Mouse (Mus musculus) intestine, embryonic 15.5 days (tissue): ENCODE measurements at regions not wholly inside any gene's neighbourhood (a gene's known extent, or its start where the extent isn't known, plus 50 kb on each side); places are given as distances from the start of the nearest gene placed in this dataset.

Experiments used
- ATAC-seq: fragments of 200-750 bp; cut with Nextera tagmentation; 2 replicates; pipeline ENCODE4 v1.8.0; 2017; ENCODE audit warnings: moderate TSS enrichment, moderate library complexity
- H3K27ac ChIP-seq: fragments of 300-500 bp; sonication (generic); 2 replicates; pipeline ENCODE4 v1.5.1; 2015; ENCODE audit warnings: mild to moderate bottlenecking, inconsistent platforms
- H3K27me3 ChIP-seq: fragments of 300-500 bp; sonication (generic); replicated peaks from 2 replicates; pipeline ENCODE4 v1.6.1; 2015; ENCODE audit warnings: inconsistent platforms
- H3K36me3 ChIP-seq: fragments of 300-500 bp; sonication (generic); 2 replicates; pipeline ENCODE4 v1.6.1; 2015; ENCODE audit warnings: inconsistent platforms
- H3K4me1 ChIP-seq: fragments of 300-500 bp; sonication (generic); replicated peaks from 2 replicates; pipeline ENCODE4 v1.6.1; 2015; ENCODE audit warnings: inconsistent platforms
- H3K4me2 ChIP-seq: fragments of 300-500 bp; sonication (generic); replicated peaks from 2 replicates; pipeline ENCODE4 v1.6.1; 2015; ENCODE audit warnings: mild to moderate bottlenecking, inconsistent platforms
- H3K4me3 ChIP-seq: fragments of 300-500 bp; sonication (generic); replicated peaks from 2 replicates; pipeline ENCODE4 v1.5.1; 2015; ENCODE audit warnings: inconsistent platforms
- H3K9ac ChIP-seq: fragments of 300-500 bp; sonication (generic); 2 replicates; pipeline ENCODE4 v1.6.1; 2015; ENCODE audit warnings: inconsistent platforms
- H3K9me3 ChIP-seq: fragments of 300-500 bp; sonication (generic); 2 replicates; pipeline ENCODE4 v1.6.1; 2016; ENCODE audit warnings: inconsistent platforms
- WGBS: fragments of 180-500 bp; shearing (Covaris S2); methylation state at CpG from one replicate; pipeline ENCODE4 v1.1.7; 2015; 5-methylcytosine and 5-hydroxymethylcytosine counted together

DNA sequence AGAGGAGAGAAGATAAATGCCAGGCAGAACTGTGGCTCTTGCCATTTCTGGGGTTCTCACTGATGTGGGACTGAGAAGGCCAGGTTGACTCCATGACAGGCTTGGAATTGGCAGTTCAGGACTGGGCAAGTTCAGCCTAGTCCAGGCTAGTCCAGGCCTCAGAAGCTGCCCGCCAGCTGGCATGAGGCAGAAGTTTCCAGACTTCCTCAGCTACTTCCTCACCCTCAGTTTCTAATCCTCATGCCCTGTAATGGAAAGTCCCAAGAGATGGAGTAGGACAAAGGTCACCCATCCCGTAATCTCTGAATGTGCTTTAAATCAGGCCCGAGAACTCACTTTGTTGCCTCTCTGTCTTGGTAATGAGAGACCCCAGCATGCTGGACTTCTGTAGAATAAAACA is 58.6 kb upstream of the Prok2 start:
- H3K9ac ChIP-seq = no peak overlapping the region
- no peaks in the 10 kb centered on the region for H3K36me3 ChIP-seq
- no peak for ATAC-seq
- no peaks in the 10 kb centered on the region for H3K9me3 ChIP-seq
- 85% methylated on average over 3 of the region's 3 CpGs for WGBS
- no peak overlapping the region for H3K4me2 ChIP-seq
- no peaks in the 10 kb centered on the region for H3K27me3 ChIP-seq
- H3K27ac ChIP-seq = no peak overlapping the region
- no peak overlapping the region for H3K4me3 ChIP-seq
- H3K4me1 ChIP-seq = no peaks in the 10 kb centered on the region

DNA sequence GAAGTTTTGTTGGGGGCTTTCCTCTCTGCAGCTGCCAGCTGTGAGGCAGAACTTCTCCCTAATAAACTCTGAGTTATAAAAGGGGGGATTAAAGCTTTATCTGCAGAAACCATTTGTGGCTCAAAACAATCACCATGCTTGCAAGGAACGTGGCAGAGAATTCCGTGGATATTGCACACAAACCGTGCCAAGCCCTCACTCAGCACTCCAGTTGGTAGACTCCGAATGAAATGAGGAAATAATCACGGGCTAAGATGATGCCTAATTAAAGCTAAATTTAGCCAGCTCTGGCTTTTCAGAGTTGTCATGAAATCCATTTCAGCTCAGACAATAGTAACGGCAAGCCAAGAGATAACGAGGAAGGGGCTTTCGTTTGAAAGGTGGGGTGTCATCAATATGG is 58.1 kb upstream of the Prok2 start:
- Histone ChIP-seq H3K27me3 (no peaks in the 10 kb centered on the region), H3K36me3 (no peaks in the 10 kb centered on the region), H3K9ac (no peak overlapping the region), H3K27ac (no peak overlapping the region), H3K4me1 (no peaks in the 10 kb centered on the region), H3K4me2 (no peak overlapping the region), H3K4me3 (no peak overlapping the region), H3K9me3 (no peaks in the 10 kb centered on the region)
- WGBS = 82% methylated on average over 8 of the region's 8 CpGs
- ATAC-seq = no peak

DNA sequence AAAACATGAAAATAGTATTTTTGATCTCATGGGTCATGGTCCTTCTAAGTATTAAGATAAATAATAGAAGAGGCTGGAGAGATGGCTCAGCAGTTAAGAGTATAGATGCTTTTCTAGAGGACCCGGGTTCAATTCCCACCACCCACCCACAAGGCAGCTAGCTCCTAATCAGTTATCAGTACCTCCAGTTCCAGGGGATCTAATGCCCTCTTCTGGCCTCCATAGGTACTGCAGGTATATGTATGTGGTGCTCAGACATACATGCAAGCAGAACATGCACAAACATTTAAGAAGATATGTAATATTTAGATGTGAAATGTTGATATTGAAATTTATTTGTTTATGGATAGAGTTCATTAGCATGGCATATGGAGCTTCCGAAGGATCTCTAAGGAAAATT is 56.8 kb upstream of the Prok2 start:
- Histone ChIP-seq H3K4me2 (no peak overlapping the region), H3K27ac (no peak overlapping the region), H3K4me1 (no peaks in the 10 kb centered on the region), H3K4me3 (no peak overlapping the region), H3K27me3 (no peaks in the 10 kb centered on the region), H3K36me3 (no peaks in the 10 kb centered on the region), H3K9ac (no peak overlapping the region), H3K9me3 (no peaks in the 10 kb centered on the region)
- ATAC-seq = no peak
- 76% methylated on average over 2 of the region's 2 CpGs for WGBS
